Mouse (Mus musculus) myocyte (in vitro differentiated cells): Measurements from ENCODE around the gene Hectd1. TPM values are rescaled to one million over a fixed set of nuclear protein-coding genes. Genes with fewer than 3 reads are reported as not detected.
A peak's percentile ranks its signal among the peaks of the same experiment; 100 is the strongest.

Experiments
- H3K27me3 ChIP-seq: one replicate; pipeline ENCODE4 v1.6.1; 2011; ENCODE audit not compliant: control insufficient read depth, insufficient read depth, insufficient read length
- H3K36me3 ChIP-seq: one replicate; pipeline ENCODE4 v1.6.1; 2011; ENCODE audit not compliant: control insufficient read depth, insufficient read depth
- H3K4me2 ChIP-seq: one replicate; pipeline ENCODE4 v1.6.1; 2011; ENCODE audit warnings: low read depth, control low read depth
- H3K4me3 ChIP-seq: one replicate; pipeline ENCODE4 v1.5.1; 2011; ENCODE audit warnings: mild to moderate bottlenecking, control low read depth, moderate library complexity
- H3K79me2 ChIP-seq: one replicate; pipeline ENCODE4 v1.6.1; 2011; ENCODE audit not compliant: control insufficient read depth, insufficient read depth
- H3ac ChIP-seq: one replicate; pipeline ENCODE4 v1.6.1; 2011; ENCODE audit not compliant: control insufficient read depth, insufficient read length
- CEBPB ChIP-seq: IDR thresholded peaks from 2 replicates; pipeline ENCODE4 v1.6.1; 2011; ENCODE audit warnings: mild to moderate bottlenecking, moderate library complexity; ENCODE audit not compliant: poor library complexity, insufficient read depth, severe bottlenecking
- E2F4 ChIP-seq: IDR thresholded peaks from one replicate; pipeline ENCODE4 v1.6.1; 2011; ENCODE audit warnings: mild to moderate bottlenecking, control low read depth, moderate library complexity; ENCODE audit not compliant: insufficient read depth
- MAX ChIP-seq: IDR thresholded peaks from one replicate; pipeline ENCODE4 v1.6.1; 2011; ENCODE audit warnings: low read depth, mild to moderate bottlenecking, control low read depth
- MYOD1 ChIP-seq, 3 experiments: IDR thresholded peaks; one replicate each; pipeline ENCODE4 v1.6.1; 2011; ENCODE audit warnings: control low read depth in 2 of 3, low read depth in 2 of 3, mild to moderate bottlenecking in 2 of 3, moderate library complexity in 1 of 3; ENCODE audit not compliant: insufficient read length in 2 of 3, control insufficient read depth in 1 of 3
- MYOG ChIP-seq, 3 experiments: IDR thresholded peaks; one replicate each; pipeline ENCODE4 v1.6.1; 2011; ENCODE audit warnings: control low read depth in 2 of 3, low read depth in 2 of 3, mild to moderate bottlenecking in 2 of 3; ENCODE audit not compliant: insufficient read length in 2 of 3, control insufficient read depth in 1 of 3, insufficient read depth in 1 of 3
- POLR2A ChIP-seq: IDR thresholded peaks from one replicate; pipeline ENCODE4 v1.6.1; 2011; ENCODE audit warnings: low read depth, mild to moderate bottlenecking, control low read depth, moderate library complexity; ENCODE audit not compliant: insufficient read length
- POLR2AphosphoS2 ChIP-seq: IDR thresholded peaks from one replicate; pipeline ENCODE4 v1.6.1; 2011; ENCODE audit warnings: low read depth, control low read depth; ENCODE audit not compliant: insufficient read length
- REST ChIP-seq: IDR thresholded peaks from one replicate; pipeline ENCODE4 v1.6.1; 2011; ENCODE audit warnings: mild to moderate bottlenecking, control low read depth, moderate library complexity; ENCODE audit not compliant: insufficient read depth, insufficient read length
- SRF ChIP-seq: IDR thresholded peaks from one replicate; pipeline ENCODE4 v1.6.1; 2011; ENCODE audit warnings: low read depth; ENCODE audit not compliant: control insufficient read depth, insufficient read length
- TCF12 ChIP-seq: IDR thresholded peaks from one replicate; pipeline ENCODE4 v1.6.1; 2011; ENCODE audit warnings: mild to moderate bottlenecking, control low read depth; ENCODE audit not compliant: poor library complexity, insufficient read depth, severe bottlenecking
- TCF3 ChIP-seq: IDR thresholded peaks from one replicate; pipeline ENCODE4 v1.6.1; 2011; ENCODE audit warnings: low read depth, control low read depth; ENCODE audit not compliant: insufficient read length
- USF1 ChIP-seq: IDR thresholded peaks from one replicate; pipeline ENCODE4 v1.6.1; 2011; ENCODE audit warnings: low read depth, mild to moderate bottlenecking, control low read depth, moderate library complexity
- polyA plus RNA-seq: library from polyadenylated mRNA; unstranded; fragments of >200 nt; fragmentation: generic; extraction: Trizol; gene quantifications from one replicate; pipeline ENCODE4 v1.2.1, GENCODE M21; 2012; ENCODE audit warnings: missing spikeins

Gene Hectd1
- polyA plus RNA-seq, 1 experiment = 15.4 TPM

GRCm38 (mm10) chr12:51830671-51831070 lies 1.3 kb upstream of the Hectd1 start:
- Histone ChIP-seq H3K27me3 (no peaks in the 10 kb centered on the region), H3K4me2 (peak overlapping the region; percentile 72), H3ac (no peak overlapping the region), H3K79me2 (peaks cover 36% of the 10 kb centered on the region), H3K36me3 (no peaks in the 10 kb centered on the region), H3K4me3 (peak overlapping the region; percentile 74)
- no peak for TF ChIP-seq TCF12
- TF ChIP-seq POLR2A = no peak
- TF ChIP-seq SRF = no peak
- no peak for TF ChIP-seq MYOG (IDR thresholded peaks at IDR 0.05; ENCODE audit: control insufficient read depth in 1 of 3, insufficient read depth in 1 of 3, insufficient read length in 2 of 3, low read depth in 2 of 3)
- no peak for TF ChIP-seq POLR2AphosphoS2
- no peak for TF ChIP-seq E2F4
- TF ChIP-seq CEBPB = no peak

GRCm38 (mm10) chr12:51830077-51830402 lies 704 bp upstream of the Hectd1 start:
- Histone ChIP-seq H3K4me2 (peak overlapping the region; percentile 72), H3ac (peak overlapping the region; percentile 95), H3K4me3 (peak overlapping the region; percentile 74), H3K79me2 (peaks cover 43% of the 10 kb centered on the region), H3K27me3 (no peaks in the 10 kb centered on the region), H3K36me3 (no peaks in the 10 kb centered on the region)
- no peak for TF ChIP-seq USF1
- no peak for TF ChIP-seq REST

- peak overlapping the region; percentile 90 for H3K4me2 ChIP-seq
- H3K79me2 ChIP-seq = peaks cover 55% of the 10 kb centered on the region
- peak overlapping the region; percentile 95 for H3ac ChIP-seq
- no peaks in the 10 kb centered on the region for H3K27me3 ChIP-seq
- H3K4me3 ChIP-seq = peak overlapping the region; percentile 74
- peaks cover 5% of the 10 kb centered on the region for H3K36me3 ChIP-seq
- TF ChIP-seq MAX (no peak), MYOD1 (IDR thresholded peaks at IDR 0.05; ENCODE audit: control insufficient read depth in 1 of 3, insufficient read length in 2 of 3, low read depth in 2 of 3) (peak in 1 of 3 experiments; percentile 1), POLR2A (no peak)
These were observed 533 bp downstream of the Hectd1 start for GRCm38 (mm10) chr12:51828716-51829289.

GRCm38 (mm10) chr12:51827958-51828650 lies 1.2 kb downstream of the Hectd1 start:
- Histone ChIP-seq H3ac (peak overlapping the region; percentile 95), H3K36me3 (peaks cover 5% of the 10 kb centered on the region), H3K79me2 (peaks cover 62% of the 10 kb centered on the region), H3K4me2 (peak overlapping the region; percentile 90), H3K27me3 (no peaks in the 10 kb centered on the region), H3K4me3 (peak overlapping the region; percentile 74)
- TF ChIP-seq USF1 = no peak
- no peak for TF ChIP-seq TCF12
- TF ChIP-seq MYOD1 (IDR thresholded peaks at IDR 0.05; ENCODE audit: control insufficient read depth in 1 of 3, insufficient read length in 2 of 3, low read depth in 2 of 3) = no peak
- no peak for TF ChIP-seq E2F4
- no peak for TF ChIP-seq MYOG (IDR thresholded peaks at IDR 0.05; ENCODE audit: control insufficient read depth in 1 of 3, insufficient read depth in 1 of 3, insufficient read length in 2 of 3, low read depth in 2 of 3)
- TF ChIP-seq SRF = no peak
- no peak for TF ChIP-seq REST
- TF ChIP-seq TCF3 = no peak
- TF ChIP-seq POLR2A = no peak
- TF ChIP-seq CEBPB = no peak
- TF ChIP-seq POLR2AphosphoS2 = no peak
- no peak for TF ChIP-seq MAX

GRCm38 (mm10) chr12:51825338-51825737 lies 4.0 kb downstream of the Hectd1 start:
- Histone ChIP-seq H3K36me3 (peaks cover 5% of the 10 kb centered on the region), H3K79me2 (peaks cover 79% of the 10 kb centered on the region), H3K27me3 (no peaks in the 10 kb centered on the region), H3K4me2 (no peak overlapping the region), H3K4me3 (no peak overlapping the region), H3ac (no peak overlapping the region)
- no peak for TF ChIP-seq REST
- TF ChIP-seq TCF3 = no peak
- no peak for TF ChIP-seq MAX
- TF ChIP-seq MYOD1 (IDR thresholded peaks at IDR 0.05; ENCODE audit: control insufficient read depth in 1 of 3, insufficient read length in 2 of 3, low read depth in 2 of 3) = no peak
- no peak for TF ChIP-seq MYOG (IDR thresholded peaks at IDR 0.05; ENCODE audit: control insufficient read depth in 1 of 3, insufficient read depth in 1 of 3, insufficient read length in 2 of 3, low read depth in 2 of 3)
- TF ChIP-seq TCF12 = no peak
- no peak for TF ChIP-seq USF1
- TF ChIP-seq CEBPB = no peak
- no peak for TF ChIP-seq POLR2AphosphoS2
- no peak for TF ChIP-seq E2F4
- TF ChIP-seq POLR2A = no peak
- TF ChIP-seq SRF = no peak
